Mouse (Mus musculus): ENCODE measurements around the gene Kcnq4. TPM values are rescaled to one million over a fixed set of nuclear protein-coding genes. Genes with fewer than 3 reads are reported as not detected.

Kcnq4 gene
- polyA plus RNA-seq, 1 experiment = not detected

DNA sequence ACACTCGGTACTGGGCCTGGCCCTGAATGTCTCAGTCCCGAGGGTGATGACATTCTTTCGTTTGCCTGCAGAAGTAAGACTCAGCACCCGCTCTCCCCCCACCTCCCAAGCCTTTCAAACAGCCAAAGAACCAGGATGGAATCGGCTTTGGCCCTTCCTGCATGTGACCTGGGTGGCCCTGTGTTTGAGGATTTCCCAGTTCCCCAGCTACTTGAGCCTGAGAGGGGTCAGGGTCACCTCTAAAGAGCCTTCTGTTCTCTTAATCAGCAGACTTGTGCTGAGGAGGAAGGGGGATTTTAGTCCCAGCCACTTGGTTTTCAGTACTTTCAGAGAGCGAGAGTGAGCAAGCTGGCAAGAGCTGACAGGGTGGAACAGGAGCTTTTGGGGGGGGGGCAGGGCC lies 19.0 kb downstream of the Kcnq4 start:
- peaks cover 96% of the 10 kb centered on the region for H3K27me3 ChIP-seq (replicated peaks)
- TF ChIP-seq FLI1 (IDR thresholded peaks at IDR 0.05; ENCODE audit: low read length) (no peak), GATA1 (IDR thresholded peaks at IDR 0.05; ENCODE audit: borderline replicate concordance, low read length) (no peak)

GRCm38 (mm10) chr4:120727842-120728241 lies 20.6 kb downstream of the Kcnq4 start:
- Histone ChIP-seq H3K9me3 (no peaks in the 10 kb centered on the region), H3K4me3 (replicated peaks) (no peak overlapping the region), H3K27me3 (replicated peaks) (peaks cover 95% of the 10 kb centered on the region), H3K4me1 (peaks cover 21% of the 10 kb centered on the region), H3K36me3 (replicated peaks; ENCODE audit: low read length) (no peaks in the 10 kb centered on the region)
- TF ChIP-seq GATA1 (IDR thresholded peaks at IDR 0.05; ENCODE audit: borderline replicate concordance, low read length) (no peak), FLI1 (IDR thresholded peaks at IDR 0.05; ENCODE audit: low read length) (no peak)

More for the DNA sequence above, 19.0 kb downstream of the Kcnq4 start:
- H3K36me3 ChIP-seq (replicated peaks; ENCODE audit: low read length) = no peaks in the 10 kb centered on the region
- H3K4me3 ChIP-seq (replicated peaks) = no peak overlapping the region
- peaks cover 21% of the 10 kb centered on the region for H3K4me1 ChIP-seq
- no peaks in the 10 kb centered on the region for H3K9me3 ChIP-seq

DNA sequence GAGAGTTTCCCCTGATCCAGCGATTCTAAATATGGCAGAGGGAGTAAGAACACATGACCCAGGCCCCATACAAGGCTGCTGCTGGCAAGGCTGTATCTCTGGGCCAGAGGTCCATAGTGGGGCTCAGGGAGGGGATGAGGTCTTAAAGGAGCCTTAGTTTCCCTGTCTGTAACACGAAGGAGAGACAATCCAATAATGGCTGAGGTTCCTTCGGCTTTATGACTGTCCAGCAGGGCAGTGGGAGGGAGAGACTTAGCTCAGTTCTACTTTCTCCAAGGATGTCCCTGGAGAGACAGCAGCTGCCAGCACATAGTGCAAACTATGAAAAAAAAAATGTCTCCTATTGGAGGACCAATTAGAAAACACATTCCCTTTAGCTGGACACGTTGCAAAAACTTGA lies 22.2 kb downstream of the Kcnq4 start:
- no peak for TF ChIP-seq FLI1 (IDR thresholded peaks at IDR 0.05; ENCODE audit: low read length)
- TF ChIP-seq GATA1 (IDR thresholded peaks at IDR 0.05; ENCODE audit: borderline replicate concordance, low read length) = no peak
- peaks cover 95% of the 10 kb centered on the region for H3K27me3 ChIP-seq (replicated peaks)

GRCm38 (mm10) chr4:120725516-120726090 lies 22.8 kb downstream of the Kcnq4 start:
- peaks cover 92% of the 10 kb centered on the region for H3K27me3 ChIP-seq (replicated peaks)
- peaks cover 1% of the 10 kb centered on the region; the same call in 1 of the 2 replicates for H3K9me3 ChIP-seq
- TF ChIP-seq FLI1 (IDR thresholded peaks at IDR 0.05; ENCODE audit: low read length) = no peak
- TF ChIP-seq GATA1 (IDR thresholded peaks at IDR 0.05; ENCODE audit: borderline replicate concordance, low read length) = no peak
- no peaks in the 10 kb centered on the region for H3K36me3 ChIP-seq (replicated peaks; ENCODE audit: low read length)
- no peak overlapping the region for H3K4me3 ChIP-seq (replicated peaks)
- H3K4me1 ChIP-seq = peaks cover 8% of the 10 kb centered on the region

More for the DNA sequence above, 22.2 kb downstream of the Kcnq4 start:
- no peak overlapping the region for H3K4me3 ChIP-seq (replicated peaks)
- no peaks in the 10 kb centered on the region for H3K9me3 ChIP-seq
- peaks cover 14% of the 10 kb centered on the region for H3K4me1 ChIP-seq
- H3K36me3 ChIP-seq (replicated peaks; ENCODE audit: low read length) = no peaks in the 10 kb centered on the region

DNA sequence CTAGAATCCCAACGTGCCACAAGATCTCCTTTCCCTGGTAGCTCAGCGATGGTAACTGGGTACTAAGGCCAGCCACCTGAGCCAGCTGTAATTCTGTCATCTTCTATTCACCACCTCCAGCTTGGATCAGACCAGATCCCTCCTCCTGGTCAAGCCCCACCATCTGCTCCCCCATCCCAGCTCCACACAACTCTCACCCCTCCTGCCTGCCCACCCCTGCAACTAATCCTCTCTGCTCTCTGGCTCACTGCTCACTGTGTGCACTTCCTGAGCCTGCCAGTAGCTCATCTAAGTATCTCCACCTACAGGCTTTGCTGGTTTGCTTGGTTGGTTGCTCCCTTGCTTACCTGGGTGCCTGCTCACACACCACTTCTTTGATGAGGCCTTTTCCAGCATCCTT lies 26.8 kb downstream of the Kcnq4 start:
- peaks cover 91% of the 10 kb centered on the region for H3K27me3 ChIP-seq (replicated peaks)
- H3K4me1 ChIP-seq = peaks cover 12% of the 10 kb centered on the region
- peaks cover 8% of the 10 kb centered on the region for H3K9me3 ChIP-seq
- no peak for TF ChIP-seq GATA1 (IDR thresholded peaks at IDR 0.05; ENCODE audit: borderline replicate concordance, low read length)
- TF ChIP-seq FLI1 (IDR thresholded peaks at IDR 0.05; ENCODE audit: low read length) = no peak
- H3K36me3 ChIP-seq (replicated peaks; ENCODE audit: low read length) = no peaks in the 10 kb centered on the region
- H3K4me3 ChIP-seq (replicated peaks) = no peak overlapping the region

DNA sequence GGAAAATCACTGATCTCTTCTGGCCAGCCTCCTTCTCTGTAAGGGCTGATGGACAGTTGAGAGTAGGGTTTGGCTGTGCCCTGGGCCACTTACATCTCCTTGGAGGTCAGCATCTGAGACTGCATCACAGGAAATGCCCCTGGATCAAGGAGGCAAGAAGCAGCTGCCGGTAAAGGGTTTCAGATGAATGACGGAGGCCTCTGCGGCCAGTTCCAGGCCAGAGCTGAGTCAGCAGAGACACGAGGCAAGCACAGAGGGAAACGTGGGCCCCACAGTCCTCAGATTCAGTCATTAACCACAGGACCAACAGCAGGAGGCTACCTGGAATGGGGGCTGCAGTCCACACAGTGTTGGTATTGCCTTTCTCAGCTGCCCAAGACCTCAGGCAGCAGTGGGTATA lies 29.3 kb downstream of the Kcnq4 start:
- Histone ChIP-seq H3K27me3 (replicated peaks) (peaks cover 91% of the 10 kb centered on the region), H3K4me3 (replicated peaks) (no peak overlapping the region)
- TF ChIP-seq FLI1 (IDR thresholded peaks at IDR 0.05; ENCODE audit: low read length) = no peak
- TF ChIP-seq GATA1 (IDR thresholded peaks at IDR 0.05; ENCODE audit: borderline replicate concordance, low read length) = no peak

DNA sequence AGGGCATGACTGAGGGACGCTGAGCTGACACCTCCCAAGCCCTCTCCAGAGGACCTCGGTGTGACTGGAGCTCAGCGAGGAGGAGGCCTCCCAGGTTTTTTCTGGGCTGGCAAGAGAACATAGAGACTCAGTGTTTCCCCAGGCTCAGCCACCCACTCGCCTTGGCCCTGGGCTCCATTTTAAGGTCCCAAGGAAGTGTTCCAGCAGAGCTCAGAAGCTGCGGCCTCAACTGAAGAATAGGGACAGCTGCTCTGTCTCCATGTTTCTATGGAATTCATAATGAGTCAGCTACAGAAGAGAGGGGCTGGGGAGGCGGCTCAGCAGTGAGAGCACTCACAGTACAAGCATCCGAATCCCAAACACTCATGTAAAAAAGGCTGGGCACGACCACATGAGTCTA lies 30.8 kb downstream of the Kcnq4 start:
- peaks cover 36% of the 10 kb centered on the region for H3K4me1 ChIP-seq

More for the DNA sequence above, 29.3 kb downstream of the Kcnq4 start:
- peaks cover 8% of the 10 kb centered on the region for H3K9me3 ChIP-seq
- no peaks in the 10 kb centered on the region for H3K36me3 ChIP-seq (replicated peaks; ENCODE audit: low read length)
- peaks cover 27% of the 10 kb centered on the region for H3K4me1 ChIP-seq

DNA sequence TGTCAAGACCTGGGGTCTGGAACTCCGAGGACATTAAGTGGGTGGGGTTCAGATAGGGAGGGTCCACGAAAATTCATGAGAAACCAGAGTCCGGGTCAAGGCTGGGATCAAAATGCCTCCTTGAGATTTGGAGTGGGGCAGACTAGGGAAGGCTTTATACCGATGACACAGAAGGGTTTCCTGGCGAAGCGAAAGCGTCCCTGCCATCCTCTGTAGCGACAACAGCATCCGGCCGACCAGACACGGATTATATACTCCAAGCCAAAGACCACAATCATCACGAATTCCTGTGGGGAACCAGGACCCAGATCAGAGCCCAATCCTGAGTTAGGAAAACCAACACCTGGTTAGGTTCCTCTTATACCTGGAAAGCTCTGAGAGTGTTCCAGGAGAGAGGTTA lies 31.6 kb downstream of the Kcnq4 start:
- Histone ChIP-seq H3K27me3 (replicated peaks) (peaks cover 92% of the 10 kb centered on the region), H3K4me1 (peaks cover 36% of the 10 kb centered on the region), H3K36me3 (replicated peaks; ENCODE audit: low read length) (no peaks in the 10 kb centered on the region), H3K4me3 (replicated peaks) (peak overlapping the region; percentile 91), H3K9me3 (peaks cover 8% of the 10 kb centered on the region)
- TF ChIP-seq FLI1 (IDR thresholded peaks at IDR 0.05; ENCODE audit: low read length) = no peak
- TF ChIP-seq GATA1 (IDR thresholded peaks at IDR 0.05; ENCODE audit: borderline replicate concordance, low read length) = no peak

More for the DNA sequence above, 30.8 kb downstream of the Kcnq4 start:
- TF ChIP-seq GATA1 (IDR thresholded peaks at IDR 0.05; ENCODE audit: borderline replicate concordance, low read length) (no peak), FLI1 (IDR thresholded peaks at IDR 0.05; ENCODE audit: low read length) (no peak)
- Histone ChIP-seq H3K27me3 (replicated peaks) (peaks cover 92% of the 10 kb centered on the region), H3K4me3 (replicated peaks) (no peak overlapping the region), H3K9me3 (peaks cover 8% of the 10 kb centered on the region), H3K36me3 (replicated peaks; ENCODE audit: low read length) (no peaks in the 10 kb centered on the region)

GRCm38 (mm10) chr4:120716141-120716571 lies 32.3 kb downstream of the Kcnq4 start:
- Histone ChIP-seq H3K4me1 (peaks cover 36% of the 10 kb centered on the region), H3K36me3 (replicated peaks; ENCODE audit: low read length) (no peaks in the 10 kb centered on the region), H3K27me3 (replicated peaks) (peaks cover 93% of the 10 kb centered on the region), H3K9me3 (peaks cover 8% of the 10 kb centered on the region), H3K4me3 (replicated peaks) (peak overlapping the region; percentile 91)
- TF ChIP-seq GATA1 (IDR thresholded peaks at IDR 0.05; ENCODE audit: borderline replicate concordance, low read length) (no peak), FLI1 (IDR thresholded peaks at IDR 0.05; ENCODE audit: low read length) (no peak)

DNA sequence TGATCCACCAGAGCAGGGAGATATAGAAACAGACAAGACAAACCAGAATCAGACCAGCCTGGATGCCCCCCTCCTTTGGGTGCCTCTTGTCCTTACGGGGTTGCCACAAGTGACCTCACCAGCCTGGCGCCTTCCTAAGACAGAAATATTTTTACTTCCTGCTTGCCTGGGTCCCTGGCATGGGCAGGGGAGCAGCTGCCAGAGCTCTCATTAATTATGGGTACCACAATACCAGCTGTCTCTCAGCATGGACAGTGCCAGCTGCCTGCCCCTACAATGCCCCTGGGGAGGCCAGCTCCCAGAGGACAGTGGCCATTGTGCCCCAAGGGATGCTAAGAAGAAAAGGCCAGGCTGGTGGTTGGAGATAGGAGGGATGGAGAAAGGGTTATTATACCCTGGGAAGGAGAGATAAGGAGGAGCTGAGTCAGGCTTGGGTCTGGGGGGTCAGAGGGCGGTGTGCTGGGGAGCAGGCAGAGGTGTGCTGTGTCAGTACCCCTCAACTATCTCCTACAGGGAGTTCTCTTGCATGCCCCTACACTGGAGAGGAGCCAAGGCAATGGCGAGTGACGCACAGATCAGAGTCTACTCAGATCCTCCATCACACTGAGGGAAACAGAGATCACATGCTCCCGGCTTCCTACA lies 34.4 kb downstream of the Kcnq4 start:
- H3K36me3 ChIP-seq (replicated peaks; ENCODE audit: low read length) = no peaks in the 10 kb centered on the region
- H3K27me3 ChIP-seq (replicated peaks) = peaks cover 99% of the 10 kb centered on the region
- peaks cover 32% of the 10 kb centered on the region for H3K4me1 ChIP-seq
- H3K9me3 ChIP-seq = no peaks in the 10 kb centered on the region
- TF ChIP-seq FLI1 (IDR thresholded peaks at IDR 0.05; ENCODE audit: low read length) = no peak
- H3K4me3 ChIP-seq (replicated peaks) = no peak overlapping the region
